Mouse (Mus musculus): ENCODE measurements around the gene Eps8l1.
"Not testable (repeated sequence)": the region's sequence is repeated elsewhere in the genome, so short reads cannot be mapped to it uniquely, and the experiment has no call there.

Eps8l1 gene

GRCm38 (mm10) chr7:4460576-4461434 is at the start of gene Eps8l1:
Gene Eps8l1 (plus strand): TSS chr7:4460674.
- DNase-seq = no peak

GRCm38 (mm10) chr7:4412406-4412805 is 48.1 kb upstream of the Eps8l1 start:
- not testable (repeated sequence) for DNase-seq

GRCm38 (mm10) chr7:4419681-4420080 is 40.8 kb upstream of the Eps8l1 start:
- DNase-seq = no peak

GRCm38 (mm10) chr7:4420230-4420629 is 40.2 kb upstream of the Eps8l1 start:
- no peak for DNase-seq

GRCm38 (mm10) chr7:4427161-4427912 is 33.1 kb upstream of the Eps8l1 start:
- peak; percentile 88 for DNase-seq

GRCm38 (mm10) chr7:4430246-4430844 is 30.1 kb upstream of the Eps8l1 start:
- no peak for DNase-seq

- DNase-seq = peak; percentile 48
These were observed 28.9 kb upstream of the Eps8l1 start for GRCm38 (mm10) chr7:4431548-4431947.

- DNase-seq = no peak
These were observed 28.4 kb upstream of the Eps8l1 start for GRCm38 (mm10) chr7:4432026-4432425.

- no peak for DNase-seq
These were observed 22.8 kb upstream of the Eps8l1 start for GRCm38 (mm10) chr7:4437721-4438120.

- DNase-seq = no peak
These were observed 19.9 kb upstream of the Eps8l1 start for GRCm38 (mm10) chr7:4440549-4440948.

GRCm38 (mm10) chr7:4445216-4445791 is 15.2 kb upstream of the Eps8l1 start, which contains the start of gene Rdh13:
Gene Rdh13 (minus strand): TSS chr7:4445649.
- peak; percentile 93 for DNase-seq

GRCm38 (mm10) chr7:4447138-4447537 is 13.3 kb upstream of the Eps8l1 start:
- DNase-seq = no peak

- DNase-seq = no peak
These were observed 12.0 kb upstream of the Eps8l1 start for GRCm38 (mm10) chr7:4448439-4448838.

GRCm38 (mm10) chr7:4449211-4449610 is 11.3 kb upstream of the Eps8l1 start:
- no peak for DNase-seq

GRCm38 (mm10) chr7:4452644-4453043 is 7.8 kb upstream of the Eps8l1 start:
- no peak for DNase-seq

- no peak for DNase-seq
These were observed 3.8 kb downstream of the Eps8l1 start for GRCm38 (mm10) chr7:4464194-4464824.

- no peak for DNase-seq
These were observed 7.3 kb downstream of the Eps8l1 start for GRCm38 (mm10) chr7:4467801-4468200.

GRCm38 (mm10) chr7:4470275-4471178 is 10.1 kb downstream of the Eps8l1 start:
- DNase-seq = peak; percentile 72

- DNase-seq = peak; percentile 90
These were observed 10.7 kb downstream of the Eps8l1 start for GRCm38 (mm10) chr7:4471179-4471555.

- DNase-seq = no peak
These were observed 13.5 kb downstream of the Eps8l1 start for GRCm38 (mm10) chr7:4473940-4474339.

GRCm38 (mm10) chr7:4478021-4478795 is 17.7 kb downstream of the Eps8l1 start:
- DNase-seq = peak; percentile 75

All from right cerebral cortex, adult 18-20 months (tissue).